In the genomic region with DNA sequence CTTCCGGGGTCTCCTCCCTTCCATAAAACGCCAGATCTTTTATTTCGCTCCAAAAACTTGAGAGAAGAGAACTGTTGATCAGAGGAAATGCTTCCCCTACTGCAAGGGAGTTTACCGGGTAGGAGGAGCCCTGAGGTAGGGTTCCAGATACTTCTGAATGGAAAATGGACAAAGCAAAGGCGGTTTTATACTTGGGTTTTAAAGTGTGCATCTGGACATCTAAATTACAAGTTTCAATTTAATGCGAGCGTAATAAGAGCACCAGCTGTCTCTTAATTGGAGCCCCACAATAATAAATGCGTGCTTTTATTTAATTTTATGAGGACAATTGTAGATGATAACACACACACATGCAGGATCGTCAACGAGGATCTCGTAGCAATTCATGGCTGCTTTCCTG, we compare ENCODE assay signal across 8 mouse cellular contexts. TPM values are rescaled to one million over a fixed set of nuclear protein-coding genes. Genes with fewer than 3 reads are reported as not detected.
A peak's percentile ranks its signal among the peaks of the same experiment; 100 is the strongest.
DNase-seq lines count a peak whose midpoint lies in the region; ATAC-seq and TF ChIP-seq lines count a peak whose summit lies in the region.

A gene (minus strand): TSS at position 101 of the 400 bp plus-strand sequence.

- peak within 1 kb of the TSS; percentile 70 for H3K9ac ChIP-seq in kidney, embryonic 16.5 days (replicated peaks; ENCODE audit: low read length)
- H3K9ac ChIP-seq in hindbrain, postnatal 0 days (replicated peaks; ENCODE audit: low read length) = no peak within 1 kb of the TSS
- no peak within 1 kb of the TSS for H3K9ac ChIP-seq in midbrain, postnatal 0 days (replicated peaks; ENCODE audit: low read length, poor library complexity, severe bottlenecking)

- TF ChIP-seq CTCF in hindbrain, postnatal 0 days (IDR thresholded peaks at IDR 0.05; ENCODE audit: low read depth) = no peak
- no peak for TF ChIP-seq CTCF in midbrain, postnatal 0 days (IDR thresholded peaks at IDR 0.05)

- H3K4me2 ChIP-seq in kidney, embryonic 16.5 days (replicated peaks; ENCODE audit: low read depth, low read length) = peak within 1 kb of the TSS; percentile 75
- peak within 1 kb of the TSS; percentile 81 for H3K4me2 ChIP-seq in hindbrain, postnatal 0 days (ENCODE audit: low read depth, low read length)
- H3K4me2 ChIP-seq in midbrain, postnatal 0 days (ENCODE audit: low read depth, low read length, poor library complexity, severe bottlenecking) = peak within 1 kb of the TSS; percentile 69

- no peaks in the 10 kb centered on the region for H3K36me3 ChIP-seq in kidney, embryonic 16.5 days (ENCODE audit: insufficient read depth, low read length)
- no peaks in the 10 kb centered on the region for H3K36me3 ChIP-seq in hindbrain, postnatal 0 days (ENCODE audit: insufficient read depth, low read length)
- H3K36me3 ChIP-seq in midbrain, postnatal 0 days (ENCODE audit: insufficient read depth, low read length) = no peaks in the 10 kb centered on the region

- H3K4me3 ChIP-seq in kidney, embryonic 16.5 days (ENCODE audit: low read length) = peak within 1 kb of the TSS; percentile 57
- H3K4me3 ChIP-seq in hindbrain, postnatal 0 days (ENCODE audit: low read length) = peak within 1 kb of the TSS; percentile 48
- peak within 1 kb of the TSS; percentile 46 for H3K4me3 ChIP-seq in midbrain, postnatal 0 days (ENCODE audit: low read depth, low read length)

- no peaks in the 10 kb centered on the region for H3K9me3 ChIP-seq in kidney, embryonic 16.5 days (ENCODE audit: low read length)
- no peaks in the 10 kb centered on the region for H3K9me3 ChIP-seq in hindbrain, postnatal 0 days (ENCODE audit: low read length)
- no peaks in the 10 kb centered on the region for H3K9me3 ChIP-seq in midbrain, postnatal 0 days (ENCODE audit: low read length)

- no peaks in the 10 kb centered on the region for H3K4me1 ChIP-seq in kidney, embryonic 16.5 days (ENCODE audit: insufficient read depth, low read length)
- H3K4me1 ChIP-seq in hindbrain, postnatal 0 days (ENCODE audit: insufficient read depth, low read length) = no peaks in the 10 kb centered on the region
- H3K4me1 ChIP-seq in midbrain, postnatal 0 days (ENCODE audit: insufficient read depth, low read length) = no peaks in the 10 kb centered on the region

- no peak for ATAC-seq in kidney, embryonic 16.5 days (ENCODE audit: low FRiP score, low TSS enrichment)
- ATAC-seq in hindbrain, postnatal 0 days = no peak
- no peak for ATAC-seq in midbrain, postnatal 0 days (ENCODE audit: low FRiP score)

- H3K27me3 ChIP-seq in kidney, embryonic 16.5 days (ENCODE audit: insufficient read depth, low read length) = peaks cover 2% of the 10 kb centered on the region; the same call in 1 of the 2 replicates
- no peaks in the 10 kb centered on the region for H3K27me3 ChIP-seq in hindbrain, postnatal 0 days (ENCODE audit: insufficient read depth, low read length)
- 0 out of 2 replicates have a peak, but pooled peaks cover 4% of the 10 kb centered on the region for H3K27me3 ChIP-seq in midbrain, postnatal 0 days (ENCODE audit: insufficient read depth, low read length)

- no peak for DNase-seq in kidney, adult 11 months
- peak; percentile 8 for DNase-seq in c-Kit-positive CD71-positive TER-119-negative erythroid progenitor cells, embryonic 14.5 days (ENCODE audit: low read depth)
- DNase-seq in hindbrain, postnatal 0 days (ENCODE audit: low spot score) = no peak
- no peak for DNase-seq in midbrain, postnatal 0 days (ENCODE audit: low spot score)
- DNase-seq in adrenal gland, adult 8-10 months = no peak
- DNase-seq in ovary, postnatal 36 days (ENCODE audit: low spot score) = no peak
- DNase-seq in kidney, postnatal 36 days = no peak

- WGBS in kidney, embryonic 16.5 days = 40% methylated on average over 11 of the region's 11 CpGs
- WGBS in hindbrain, postnatal 0 days = 50% methylated on average over 11 of the region's 11 CpGs
- 45% methylated on average over 11 of the region's 11 CpGs for WGBS in midbrain, postnatal 0 days

- H3K27ac ChIP-seq in kidney, embryonic 16.5 days (ENCODE audit: low read length) = peak within 1 kb of the TSS; percentile 63
- no peak within 1 kb of the TSS for H3K27ac ChIP-seq in hindbrain, postnatal 0 days
- no peak within 1 kb of the TSS for H3K27ac ChIP-seq in midbrain, postnatal 0 days (ENCODE audit: low read depth, low read length)

RNA-seq across cellular contexts. Expression of the gene that starts here (rescaled TPM):
- 7.0 and 8.7 TPM in 2 replicates for polyA plus RNA-seq in kidney, embryonic 16.5 days (2015; fragmentation: Nextera tagmentation; extraction: Ambion mirVana)
- 0.83 and 1.4 TPM in 2 replicates for total RNA-seq in hindbrain, postnatal 0 days (2014; rRNA removed)
- polyA plus RNA-seq in hindbrain, postnatal 0 days (2015; fragmentation: Nextera tagmentation; extraction: Ambion mirVana) = 0.81 and 1.1 TPM in 2 replicates
- total RNA-seq in midbrain, postnatal 0 days (2014; rRNA removed) = 0.38 and 0.55 TPM in 2 replicates
- polyA plus RNA-seq in midbrain, postnatal 0 days (2015; fragmentation: Nextera tagmentation; extraction: Ambion mirVana) = 0.49 and 1.3 TPM in 2 replicates
- total RNA-seq in adrenal gland, adult 8-10 months (2022) = 1 to 10 TPM; 3.4 to 5.8 (median 4.2) TPM
